Mouse (Mus musculus): ENCODE measurements around the gene Cdh22.

Gene Cdh22

GRCm38 (mm10) chr2:165248967-165249366, 14.3 kb upstream of the Cdh22 start:
- DNase-seq (ENCODE audit: low read depth) = no peak

GRCm38 (mm10) chr2:165246349-165246748, 11.7 kb upstream of the Cdh22 start:
- DNase-seq (ENCODE audit: low read depth) = no peak

GRCm38 (mm10) chr2:165243122-165243720, 8.6 kb upstream of the Cdh22 start:
- DNase-seq (ENCODE audit: low read depth) = no peak

- DNase-seq (ENCODE audit: low read depth) = no peak
These were observed 7.9 kb upstream of the Cdh22 start for GRCm38 (mm10) chr2:165242575-165242974.

GRCm38 (mm10) chr2:165241786-165242185, 7.1 kb upstream of the Cdh22 start:
- no peak for DNase-seq (ENCODE audit: low read depth)

GRCm38 (mm10) chr2:165240371-165240770, 5.7 kb upstream of the Cdh22 start:
- DNase-seq (ENCODE audit: low read depth) = no peak

- no peak for DNase-seq (ENCODE audit: low read depth)
These were observed 5.0 kb upstream of the Cdh22 start for GRCm38 (mm10) chr2:165239533-165240144.

- no peak for DNase-seq (ENCODE audit: low read depth)
These were observed 3.9 kb upstream of the Cdh22 start for GRCm38 (mm10) chr2:165238416-165239145.

GRCm38 (mm10) chr2:165234291-165234612, 401 bp downstream of the Cdh22 start:
- DNase-seq (ENCODE audit: low read depth) = no peak

GRCm38 (mm10) chr2:165233491-165234290, 962 bp downstream of the Cdh22 start:
- DNase-seq (ENCODE audit: low read depth) = no peak

- no peak for DNase-seq (ENCODE audit: low read depth)
These were observed 5.6 kb downstream of the Cdh22 start for GRCm38 (mm10) chr2:165229050-165229449.

- DNase-seq (ENCODE audit: low read depth) = no peak
These were observed 10.8 kb downstream of the Cdh22 start for GRCm38 (mm10) chr2:165223837-165224236.

GRCm38 (mm10) chr2:165221952-165222351, 12.7 kb downstream of the Cdh22 start:
- DNase-seq (ENCODE audit: low read depth) = no peak

- DNase-seq (ENCODE audit: low read depth) = no peak
These were observed 14.2 kb downstream of the Cdh22 start for GRCm38 (mm10) chr2:165220347-165220945.

GRCm38 (mm10) chr2:165218954-165219353, 15.7 kb downstream of the Cdh22 start:
- no peak for DNase-seq (ENCODE audit: low read depth)

GRCm38 (mm10) chr2:165217361-165218149, 17.1 kb downstream of the Cdh22 start:
- DNase-seq (ENCODE audit: low read depth) = no peak

- no peak for DNase-seq (ENCODE audit: low read depth)
These were observed 19.3 kb downstream of the Cdh22 start for GRCm38 (mm10) chr2:165215103-165215951.

GRCm38 (mm10) chr2:165211426-165212079, 23.1 kb downstream of the Cdh22 start:
- no peak for DNase-seq (ENCODE audit: low read depth)

GRCm38 (mm10) chr2:165210948-165211347, 23.7 kb downstream of the Cdh22 start:
- DNase-seq (ENCODE audit: low read depth) = no peak

- DNase-seq (ENCODE audit: low read depth) = no peak
These were observed 27.0 kb downstream of the Cdh22 start for GRCm38 (mm10) chr2:165207689-165208088.

Data from c-Kit-positive CD71-positive TER-119-negative erythroid progenitor cells, embryonic 14.5 days (primary cell).